Mouse (Mus musculus) urinary bladder, adult 18-20 months (tissue): ENCODE measurements around the gene Rev1.
"Not testable (repeated sequence)": the region's sequence is repeated elsewhere in the genome, so short reads cannot be mapped to it uniquely, and the experiment has no call there.

Experiments
- DNase-seq, 2 experiments: peaks; one replicate each; pipeline ENCODE4 v3.0.0; 2022; ENCODE audit warnings: low spot score in 2 of 2, mixed read lengths in 2 of 2

Gene Rev1

DNA sequence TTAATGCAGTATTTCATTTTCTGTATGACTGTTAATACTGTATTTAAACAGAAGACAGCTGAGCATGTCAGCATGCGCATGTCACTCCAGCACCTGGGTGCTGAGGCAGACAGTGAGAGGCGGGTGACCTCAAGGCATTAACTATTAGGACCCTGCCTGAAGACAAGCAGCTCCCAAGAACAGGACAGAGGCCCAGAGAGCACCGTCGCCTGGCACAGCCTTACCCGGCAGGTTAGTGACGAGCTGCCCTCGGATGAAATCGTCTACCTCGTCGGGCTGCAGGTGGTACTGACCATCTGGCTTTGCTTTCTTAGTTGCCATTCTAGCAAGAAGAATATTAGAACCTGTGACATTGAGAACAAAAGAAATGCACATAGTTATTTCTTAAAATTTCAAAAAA is 62.3 kb downstream of the Rev1 start:
- no peak for DNase-seq

DNA sequence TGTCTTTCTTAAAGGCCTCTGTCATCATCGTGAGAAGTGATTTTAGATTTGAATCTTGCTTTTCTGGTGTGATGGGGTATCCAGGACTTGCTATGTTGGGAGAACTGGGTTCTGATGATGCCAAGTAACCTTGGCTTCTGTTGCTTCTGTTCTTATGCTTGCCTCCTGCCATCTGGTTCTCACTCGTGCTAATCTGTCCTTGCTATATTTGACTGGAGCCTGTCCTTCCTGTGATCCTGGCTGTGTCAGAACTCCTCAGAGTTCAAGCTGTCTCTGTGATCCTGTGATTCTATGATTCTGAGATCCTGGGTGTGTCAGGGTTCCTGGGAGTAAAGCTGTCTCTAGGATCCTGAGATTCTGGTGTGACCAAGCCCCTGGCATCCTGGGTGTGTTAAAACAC is 67.4 kb downstream of the Rev1 start:
- DNase-seq, result not testable (repeated sequence)

DNA sequence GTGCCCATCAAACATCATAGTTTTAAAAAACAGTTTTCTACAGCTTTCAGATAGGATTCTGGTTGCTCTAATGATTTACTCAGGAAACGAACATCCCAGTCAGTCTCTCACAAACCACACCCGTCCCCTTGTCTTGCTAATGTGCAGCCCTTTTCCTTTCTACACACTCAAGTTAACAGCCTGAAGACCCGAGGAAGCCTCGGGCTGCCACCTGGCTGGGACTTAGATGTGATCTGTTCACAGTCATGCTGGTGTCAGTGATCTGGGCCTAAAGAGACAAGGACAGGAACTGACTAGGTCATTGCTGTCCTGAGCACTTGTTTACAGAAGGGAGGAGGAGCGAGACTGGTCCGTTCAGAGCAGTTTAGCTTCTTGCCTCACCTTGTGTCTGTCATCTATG is 71.2 kb downstream of the Rev1 start:
- no peak for DNase-seq

DNA sequence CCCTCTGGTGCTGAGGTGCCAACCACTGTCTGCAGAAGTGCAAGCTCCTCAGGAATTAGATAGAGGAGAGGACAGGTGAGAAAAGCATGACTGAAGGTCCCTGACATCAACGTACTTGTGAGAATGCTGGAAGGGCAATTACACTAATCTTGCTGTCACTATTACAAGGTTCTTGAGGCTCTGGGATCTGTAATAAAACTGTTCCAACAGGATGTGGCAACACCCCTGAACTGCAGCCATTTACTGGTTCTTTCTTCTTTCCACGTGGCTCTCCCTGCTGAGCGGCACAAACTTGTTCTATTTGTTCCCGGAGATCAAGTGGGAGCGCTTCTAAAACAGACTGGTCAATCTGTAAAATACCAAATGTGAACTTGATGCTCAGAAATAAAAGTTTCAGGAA is 74.4 kb downstream of the Rev1 start:
- DNase-seq, result no peak

DNA sequence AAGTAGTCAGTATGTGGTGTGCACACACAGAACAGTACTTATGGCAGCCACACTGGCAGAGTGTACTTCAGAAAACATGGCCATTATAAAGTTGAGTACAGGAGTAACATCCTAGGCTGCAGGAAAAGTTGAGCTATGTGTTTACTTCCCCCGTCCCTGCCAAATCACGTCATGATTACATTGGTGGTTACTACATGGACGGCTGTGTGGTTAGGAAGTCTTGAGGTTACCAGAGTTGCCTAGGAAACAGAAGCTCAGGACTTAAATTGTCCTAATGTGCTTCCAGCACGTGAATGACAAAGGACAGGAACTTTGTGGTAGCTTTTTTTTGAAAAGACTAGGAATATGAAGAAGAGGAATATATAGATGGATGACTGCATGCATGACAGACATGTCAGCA is 80.0 kb downstream of the Rev1 start:
- DNase-seq, result no peak

DNA sequence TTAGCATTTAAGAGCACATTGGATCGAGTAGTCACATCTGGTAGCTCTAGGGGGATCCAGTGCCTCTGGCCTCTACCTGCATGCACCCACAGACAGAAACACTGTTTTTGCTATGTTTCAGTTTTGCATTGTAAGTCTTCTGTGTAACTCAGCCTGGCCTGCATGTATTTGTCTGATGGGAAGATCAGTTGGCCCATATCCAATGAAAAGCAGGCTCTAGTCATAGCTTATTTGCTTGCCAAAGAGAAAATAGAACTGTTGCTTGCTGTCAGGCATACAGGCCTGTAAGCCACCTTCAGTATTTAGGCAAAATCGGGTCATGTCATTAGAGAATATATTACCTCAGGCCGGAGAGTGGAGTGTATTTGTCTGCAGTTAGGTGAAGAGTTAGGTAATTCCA is 81.5 kb downstream of the Rev1 start:
- DNase-seq, result no peak

DNA sequence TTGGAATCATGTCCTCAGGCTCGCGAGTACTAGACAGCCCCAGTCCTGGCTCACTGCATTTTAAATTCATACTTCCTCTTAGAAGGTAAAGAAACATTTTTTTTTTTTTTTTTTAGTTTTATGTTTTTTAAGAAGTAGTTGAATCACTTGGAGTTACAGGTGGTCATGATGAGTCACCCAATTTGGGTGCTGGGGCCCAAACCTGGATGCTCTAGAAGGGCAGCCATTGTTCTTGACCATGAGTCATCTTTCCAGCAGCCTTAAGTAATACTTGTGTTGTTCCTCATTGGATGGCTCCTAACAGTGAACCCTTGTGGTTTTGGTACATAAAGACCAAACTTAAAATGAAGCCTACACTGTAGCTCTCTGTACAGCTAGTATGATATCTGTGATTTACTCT is 90.7 kb downstream of the Rev1 start:
- DNase-seq, result no peak

DNA sequence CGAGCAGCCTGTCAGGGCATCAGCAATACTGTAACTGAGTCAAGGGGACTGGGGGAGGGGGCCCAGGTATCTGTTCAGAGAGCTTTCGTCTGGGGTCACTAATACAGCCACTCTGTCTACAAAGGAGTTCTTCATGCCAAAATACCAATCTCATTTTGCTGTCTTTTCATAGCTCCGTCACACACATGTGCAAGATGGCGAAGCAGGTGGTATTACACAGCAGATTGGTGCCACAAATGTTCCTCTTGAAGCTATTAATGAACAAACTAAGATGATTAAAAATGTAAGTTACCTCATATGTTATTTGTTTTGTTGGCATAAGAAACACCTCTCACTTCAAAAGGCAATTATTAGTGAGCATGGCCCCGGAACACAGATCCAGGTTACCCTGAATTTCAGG is 92.2 kb downstream of the Rev1 start:
- no peak for DNase-seq

DNA sequence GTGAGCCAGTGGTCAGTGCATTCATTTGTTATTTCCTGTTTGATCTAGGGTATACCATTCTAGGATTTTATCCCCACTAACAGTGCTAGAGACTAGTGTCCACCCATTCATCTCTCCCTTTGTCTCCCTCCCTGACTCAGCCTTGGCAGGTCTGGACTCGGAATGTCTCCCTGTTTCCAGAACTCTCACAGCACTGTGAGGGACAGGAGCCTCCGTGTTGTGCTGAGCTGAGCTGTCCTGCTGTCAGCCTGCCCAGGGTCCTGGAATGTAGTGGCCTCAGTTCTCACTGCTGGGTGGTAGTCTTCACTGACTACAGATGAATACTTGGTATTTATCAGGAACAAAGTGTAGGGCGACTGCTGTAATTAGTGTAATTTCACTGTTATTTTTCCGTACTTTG is 94.1 kb downstream of the Rev1 start:
- no peak for DNase-seq

DNA sequence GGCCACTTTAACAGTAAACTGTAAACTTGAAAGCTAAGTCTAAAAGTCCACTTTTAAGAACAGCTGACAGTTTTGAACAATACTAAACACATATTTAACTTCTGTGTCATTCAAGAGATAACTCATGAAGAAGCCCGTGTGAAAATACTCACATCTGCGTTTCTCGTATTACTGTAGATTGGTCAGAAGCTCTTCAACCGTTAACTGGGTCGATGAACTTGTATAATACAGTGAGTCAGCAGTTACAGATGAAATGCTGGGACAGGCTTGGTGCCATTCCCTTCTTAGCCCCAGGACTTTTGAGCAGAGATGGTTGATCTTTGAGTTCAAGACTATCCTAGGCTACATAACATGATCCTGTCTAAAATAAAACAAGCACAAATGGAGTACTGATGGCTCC is 98.2 kb downstream of the Rev1 start:
- DNase-seq, result no peak

DNA sequence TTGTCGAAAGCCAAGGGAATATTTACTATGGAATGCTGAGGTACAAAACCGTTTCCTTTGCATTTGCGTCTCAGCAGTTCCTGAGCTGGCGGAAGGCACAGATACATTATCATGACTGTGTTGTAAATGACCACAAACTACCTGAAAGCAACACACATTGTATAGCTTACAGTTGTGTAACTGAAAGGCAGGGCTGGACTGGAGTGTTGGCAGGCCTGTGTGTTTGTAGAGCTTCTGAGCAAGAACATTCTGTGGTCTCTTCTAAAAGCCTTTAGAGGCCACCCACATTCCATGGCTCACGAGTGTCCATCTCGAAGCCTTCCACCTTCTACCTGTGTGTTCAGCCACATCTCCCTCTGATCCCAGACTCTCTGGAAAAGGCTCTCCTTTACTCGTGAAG is 102.3 kb downstream of the Rev1 start:
- DNase-seq, result no peak

DNA sequence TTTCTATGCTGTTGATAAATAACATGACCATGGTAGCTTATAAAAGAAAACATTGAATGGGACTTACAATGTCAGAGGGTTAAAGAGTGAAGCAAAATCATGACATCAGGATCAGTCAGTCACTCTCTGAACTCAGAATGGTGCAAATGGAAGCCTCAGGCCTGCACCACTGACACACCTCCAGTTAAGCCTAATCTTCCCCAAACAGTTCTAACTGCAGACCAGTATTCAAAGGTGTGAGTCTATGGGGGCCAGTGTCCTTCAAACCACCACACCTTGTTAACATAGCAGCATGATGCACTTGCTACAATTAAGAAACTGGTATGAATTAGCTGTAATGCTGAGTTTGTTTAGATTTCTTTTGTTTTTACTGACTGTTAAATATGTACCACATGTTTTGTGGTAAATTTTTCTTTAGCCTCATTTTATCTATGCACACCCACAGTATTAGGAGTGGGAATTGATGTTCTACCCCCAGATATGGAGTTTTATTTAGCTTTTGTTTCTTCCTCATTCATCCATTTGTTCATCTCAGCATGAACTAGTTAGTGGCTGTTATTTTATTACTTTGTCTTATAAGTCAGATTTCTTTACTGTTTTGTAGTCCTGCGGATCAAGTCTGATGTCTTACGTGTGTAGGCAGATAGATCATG is 114.9 kb downstream of the Rev1 start:
- DNase-seq, result no peak

DNA sequence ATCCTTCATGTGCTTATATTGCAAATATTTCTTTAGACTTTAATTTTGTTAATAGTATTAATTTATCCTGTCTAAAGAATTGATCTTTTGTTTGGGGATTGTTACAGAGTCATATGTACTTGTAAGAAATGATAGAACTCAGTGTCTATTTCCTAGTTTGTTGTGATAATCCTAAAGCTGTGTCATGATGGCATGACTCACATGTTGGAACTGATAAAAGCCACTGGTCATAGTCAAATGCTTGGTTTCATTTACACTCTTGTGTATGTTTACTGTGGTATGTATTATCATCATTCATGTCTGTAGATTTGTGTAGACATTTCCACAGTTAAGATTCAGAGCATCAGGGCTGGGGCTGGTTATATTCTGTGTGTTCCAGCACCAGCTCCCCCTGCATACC is 117.1 kb downstream of the Rev1 start:
- DNase-seq, result no peak

DNA sequence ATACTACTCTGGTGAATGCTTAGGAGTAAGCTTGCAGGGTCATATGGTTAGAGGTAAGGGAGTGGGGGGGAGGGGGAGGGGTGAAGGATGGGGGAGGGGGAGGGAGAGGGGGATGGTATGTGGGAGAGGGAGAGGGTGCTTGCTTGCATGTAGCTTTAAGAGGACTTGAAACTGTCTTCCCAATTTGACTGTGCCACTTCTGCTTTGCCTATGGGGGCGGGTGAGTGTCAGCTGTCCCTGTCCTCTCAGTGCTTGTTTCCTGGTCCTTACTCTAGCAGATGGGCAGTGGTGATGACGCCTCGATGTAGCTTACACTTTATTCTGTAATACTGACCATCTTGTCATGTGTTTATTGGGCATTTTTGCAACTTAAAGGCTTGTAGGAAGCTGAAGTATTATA is 117.5 kb downstream of the Rev1 start:
- no peak for DNase-seq

DNA sequence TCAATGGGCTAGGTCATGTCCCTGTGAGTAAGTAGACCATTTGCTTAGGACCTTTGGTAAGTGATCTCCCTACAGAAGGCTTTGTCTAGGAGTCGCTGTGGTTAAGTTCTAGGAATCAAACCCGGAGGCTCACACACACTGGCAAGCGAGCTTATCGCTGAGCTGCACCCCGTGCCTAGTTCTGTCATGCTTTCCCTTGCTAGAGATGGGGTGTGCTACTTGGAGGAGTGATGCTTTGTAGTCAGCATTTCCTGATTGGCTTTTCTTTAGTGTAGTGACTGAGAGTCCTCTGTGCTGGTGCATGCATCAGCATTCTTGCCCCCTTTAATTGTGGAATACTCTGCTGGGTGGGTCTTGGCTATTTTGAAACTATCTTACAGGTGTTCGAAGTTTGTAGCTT is 118.0 kb downstream of the Rev1 start:
- no peak for DNase-seq

DNA sequence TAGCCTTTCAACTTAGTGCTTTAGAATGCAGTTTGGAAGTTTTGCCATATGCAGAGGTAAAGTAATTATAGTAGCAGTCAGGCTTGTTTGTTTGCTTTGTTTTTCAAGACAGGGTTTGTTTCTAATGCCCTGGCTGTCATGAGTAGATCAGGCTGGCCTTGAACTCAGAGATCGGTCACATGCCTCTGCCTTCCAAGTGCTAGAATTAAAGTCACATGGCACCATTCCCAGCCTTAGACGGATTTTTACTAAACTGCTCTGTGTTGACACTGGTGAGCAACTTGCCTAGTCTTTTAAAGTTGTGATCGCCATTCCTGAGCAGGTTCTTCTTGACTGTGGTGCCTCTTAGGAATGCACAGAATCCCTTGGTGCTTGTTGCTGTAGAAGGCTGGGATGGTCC is 122.9 kb downstream of the Rev1 start:
- DNase-seq, result no peak

DNA sequence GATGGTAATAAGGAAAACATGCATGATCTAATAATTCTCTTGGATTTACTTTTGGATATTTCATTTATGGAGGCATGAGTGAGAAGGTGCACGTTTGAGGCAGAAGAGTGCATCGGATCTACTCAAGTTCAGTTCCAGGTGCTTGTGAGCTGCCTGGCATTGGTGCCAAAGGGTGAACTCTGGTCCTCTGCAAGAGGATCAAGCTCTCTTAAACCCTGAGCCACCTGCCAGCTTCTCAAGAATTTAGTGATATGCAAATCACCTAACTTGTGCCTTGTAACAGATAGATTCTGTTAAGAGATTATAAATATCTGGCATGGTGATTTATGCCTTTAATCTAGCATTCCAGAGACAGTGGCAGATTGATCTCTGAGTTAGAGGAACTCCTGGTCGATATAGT is 126.6 kb downstream of the Rev1 start:
- DNase-seq, result no peak
